Mouse (Mus musculus) right cerebral cortex, postnatal 4 days (tissue): ENCODE results near the gene Lamb2.

Experiments used
- DNase-seq: peaks from one replicate; pipeline ENCODE4 v3.0.0-alpha.2; 2022

Gene Lamb2

DNA sequence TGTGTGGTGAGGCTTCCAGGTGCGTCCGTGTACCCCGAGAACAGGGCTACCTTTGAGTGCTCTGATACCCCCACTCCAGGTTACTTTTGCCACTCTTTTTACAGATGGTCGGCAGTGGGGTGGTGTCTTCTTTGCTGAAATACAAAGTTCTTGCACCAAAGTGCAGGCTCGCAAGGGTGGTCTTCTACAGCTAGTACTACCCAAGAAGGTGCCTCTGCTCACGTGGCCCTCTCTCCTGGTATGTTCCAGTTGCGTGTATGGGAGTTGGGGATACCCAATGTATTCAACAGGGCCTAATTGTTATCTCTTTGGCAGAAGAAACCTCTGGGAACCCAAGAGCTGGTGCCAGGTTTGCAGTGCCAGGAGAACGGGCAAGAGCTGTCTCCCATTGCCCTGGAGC lies 13.7 kb downstream of the Lamb2 start:
- no peak for DNase-seq

DNA sequence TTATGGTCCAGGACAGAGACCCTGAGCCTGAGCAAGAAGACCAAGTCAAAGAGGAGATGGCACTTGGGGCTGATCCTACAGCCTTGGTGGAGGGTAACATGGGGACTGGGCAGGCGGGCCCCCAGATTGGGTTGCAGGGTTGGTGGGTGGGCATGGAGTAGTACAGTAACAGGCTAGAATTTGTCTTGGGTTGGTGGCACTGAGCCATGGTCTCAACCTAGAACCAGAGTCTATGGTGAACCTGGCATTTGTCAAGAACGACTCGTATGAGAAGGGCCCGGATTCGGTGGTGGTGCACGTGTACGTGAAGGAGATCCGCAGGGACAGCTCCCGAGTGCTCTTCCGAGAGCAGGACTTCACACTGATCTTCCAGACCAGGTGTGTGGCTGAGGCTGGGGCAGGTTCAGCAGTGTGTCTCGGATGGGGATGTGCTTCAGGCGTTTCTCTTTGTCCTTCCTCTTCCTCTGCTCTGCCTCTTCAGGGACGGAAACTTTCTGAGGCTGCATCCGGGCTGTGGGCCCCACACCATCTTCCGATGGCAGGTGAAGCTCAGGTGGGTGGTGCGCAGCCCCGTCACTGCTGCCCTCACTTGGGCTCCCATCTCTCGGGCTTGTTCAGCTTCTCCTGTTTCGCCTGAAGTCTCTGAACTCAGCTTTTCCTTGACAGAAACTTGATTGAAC lies 14.8 kb downstream of the Lamb2 start:
- DNase-seq: no peak

DNA sequence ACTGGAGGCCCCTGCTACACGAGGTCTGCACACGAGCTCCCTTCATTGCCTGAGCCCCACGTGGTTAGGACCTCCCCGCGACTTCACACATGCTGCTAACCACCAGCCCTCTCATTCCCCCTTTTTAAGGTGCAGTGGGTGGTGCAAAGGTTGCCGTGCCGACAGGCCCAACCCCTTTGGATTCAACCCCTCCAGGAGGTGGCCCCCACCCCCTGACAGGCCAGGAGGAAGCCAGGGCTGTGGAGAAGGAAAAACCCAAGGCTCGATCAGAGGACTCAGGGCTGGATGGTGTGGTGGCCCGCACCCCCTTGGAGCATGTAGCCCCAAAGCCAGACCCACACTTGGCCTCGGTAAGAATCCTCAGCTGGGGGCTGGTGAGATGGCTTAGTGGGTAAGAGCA lies 15.4 kb downstream of the Lamb2 start:
- DNase-seq: no peak

DNA sequence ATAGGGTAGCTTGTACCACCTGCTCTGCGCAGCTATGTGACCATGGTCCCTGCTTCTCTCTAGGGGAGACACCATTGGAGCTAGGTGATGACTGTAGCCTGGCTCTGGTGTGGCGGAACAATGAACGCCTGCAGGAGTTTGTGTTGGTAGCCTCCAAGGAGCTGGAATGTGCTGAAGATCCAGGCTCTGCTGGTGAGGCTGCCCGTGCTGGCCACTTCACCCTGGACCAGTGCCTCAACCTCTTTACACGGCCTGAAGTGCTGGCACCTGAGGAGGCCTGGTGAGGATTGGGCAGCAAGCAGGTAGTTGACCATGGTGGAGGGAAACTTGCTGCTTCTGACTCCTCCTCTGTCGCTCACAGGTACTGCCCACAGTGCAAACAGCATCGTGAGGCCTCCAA lies 19.7 kb downstream of the Lamb2 start:
- DNase-seq: no peak

DNA sequence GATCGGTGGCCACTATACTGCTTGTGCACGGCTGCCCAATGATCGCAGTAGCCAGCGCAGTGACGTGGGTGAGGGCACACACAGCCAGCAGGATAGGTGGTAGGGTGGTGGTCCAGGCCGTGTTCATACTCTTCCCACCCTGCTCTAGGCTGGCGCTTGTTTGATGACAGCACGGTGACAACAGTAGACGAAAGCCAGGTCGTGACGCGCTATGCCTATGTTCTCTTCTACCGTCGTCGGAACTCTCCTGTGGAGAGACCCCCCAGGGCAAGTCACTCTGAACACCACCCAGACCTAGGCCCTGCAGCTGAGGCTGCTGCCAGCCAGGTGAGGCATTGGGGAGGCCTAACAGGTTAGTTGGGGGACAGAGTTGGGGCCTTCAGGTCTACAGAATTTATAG lies 20.4 kb downstream of the Lamb2 start:
- no peak for DNase-seq

DNA sequence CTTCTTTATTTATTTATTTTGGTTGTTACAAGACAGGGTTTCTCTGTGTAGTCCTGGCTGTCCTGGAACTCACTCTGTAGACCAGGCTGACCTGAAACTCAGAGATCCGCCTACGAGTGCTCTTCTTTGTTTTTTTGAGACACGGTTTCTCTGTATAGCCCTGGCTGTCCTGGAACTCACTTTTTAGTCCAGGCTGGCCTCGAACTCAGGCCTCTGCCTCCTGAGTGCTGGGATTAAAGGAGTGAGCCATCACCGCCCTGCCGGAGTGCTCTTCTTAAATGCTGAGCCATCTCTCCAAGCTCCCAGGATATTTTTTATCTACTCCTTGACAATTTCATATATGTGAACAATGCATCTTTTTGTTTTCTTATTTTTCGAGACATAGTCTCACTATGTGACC lies 27.4 kb downstream of the Lamb2 start:
- DNase-seq: no peak

DNA sequence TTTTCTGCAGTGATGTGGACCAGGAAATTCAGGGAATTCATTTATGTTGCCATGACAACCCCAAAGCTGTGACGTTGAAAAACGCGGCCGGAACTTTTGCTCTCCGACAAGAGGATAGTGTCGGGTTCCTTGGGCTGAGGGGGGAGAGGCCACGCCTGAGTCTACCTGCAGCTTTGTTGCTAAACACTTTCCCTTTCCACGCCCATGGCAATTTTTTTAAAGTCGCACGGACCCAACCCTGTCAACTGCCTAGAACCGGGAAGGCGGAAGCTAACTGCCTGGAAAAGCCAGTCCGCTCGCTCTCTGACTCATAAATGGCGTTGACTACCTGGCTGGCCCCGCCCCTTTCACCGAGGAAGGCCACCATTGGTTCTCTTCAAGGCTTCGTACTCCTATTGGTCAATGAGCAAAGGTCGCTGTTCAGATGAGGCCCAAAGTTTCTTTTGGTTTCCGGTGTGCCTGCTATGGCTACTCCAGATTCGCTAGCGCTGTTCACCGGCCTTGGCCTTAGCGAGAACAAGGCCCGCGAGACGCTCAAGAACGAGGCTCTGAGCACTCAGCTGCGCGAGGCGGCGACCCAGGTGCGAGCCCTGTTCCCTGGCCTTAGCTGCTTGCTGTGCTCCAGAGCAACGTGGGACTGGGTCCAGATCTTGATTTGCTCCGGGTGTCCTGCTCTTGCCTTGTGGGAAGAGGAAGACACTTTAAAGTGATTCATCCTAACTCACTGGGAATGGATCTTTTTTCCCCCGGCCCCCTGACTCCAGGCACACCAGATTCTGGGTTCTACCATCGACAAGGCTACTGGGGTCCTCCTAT lies 28.3 kb downstream of the Lamb2 start, which contains the start of gene Qars:
Gene Qars, plus strand, starts transcription at position 88 of the 816 bp plus-strand sequence.
- DNase-seq: peak; percentile 89

DNA sequence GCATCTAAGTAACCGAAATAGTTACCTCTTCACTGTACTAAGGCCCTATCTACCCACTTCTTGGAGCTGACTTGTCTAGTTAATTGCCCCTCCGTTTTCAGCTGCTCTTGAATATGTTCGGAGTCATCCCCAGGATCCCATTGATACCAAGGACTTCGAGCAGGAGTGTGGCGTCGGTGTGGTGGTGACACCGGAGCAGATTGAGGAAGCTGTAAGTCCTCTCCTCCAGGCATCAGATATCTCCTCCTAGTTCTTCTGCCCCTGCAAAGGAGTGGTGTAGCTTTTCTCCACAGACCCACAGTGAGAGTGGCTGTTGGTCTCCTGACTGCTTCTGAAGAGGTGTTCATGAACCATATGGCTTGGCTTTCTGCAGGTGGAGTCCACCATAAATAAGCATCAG lies 29.2 kb downstream of the Lamb2 start:
- DNase-seq: no peak

DNA sequence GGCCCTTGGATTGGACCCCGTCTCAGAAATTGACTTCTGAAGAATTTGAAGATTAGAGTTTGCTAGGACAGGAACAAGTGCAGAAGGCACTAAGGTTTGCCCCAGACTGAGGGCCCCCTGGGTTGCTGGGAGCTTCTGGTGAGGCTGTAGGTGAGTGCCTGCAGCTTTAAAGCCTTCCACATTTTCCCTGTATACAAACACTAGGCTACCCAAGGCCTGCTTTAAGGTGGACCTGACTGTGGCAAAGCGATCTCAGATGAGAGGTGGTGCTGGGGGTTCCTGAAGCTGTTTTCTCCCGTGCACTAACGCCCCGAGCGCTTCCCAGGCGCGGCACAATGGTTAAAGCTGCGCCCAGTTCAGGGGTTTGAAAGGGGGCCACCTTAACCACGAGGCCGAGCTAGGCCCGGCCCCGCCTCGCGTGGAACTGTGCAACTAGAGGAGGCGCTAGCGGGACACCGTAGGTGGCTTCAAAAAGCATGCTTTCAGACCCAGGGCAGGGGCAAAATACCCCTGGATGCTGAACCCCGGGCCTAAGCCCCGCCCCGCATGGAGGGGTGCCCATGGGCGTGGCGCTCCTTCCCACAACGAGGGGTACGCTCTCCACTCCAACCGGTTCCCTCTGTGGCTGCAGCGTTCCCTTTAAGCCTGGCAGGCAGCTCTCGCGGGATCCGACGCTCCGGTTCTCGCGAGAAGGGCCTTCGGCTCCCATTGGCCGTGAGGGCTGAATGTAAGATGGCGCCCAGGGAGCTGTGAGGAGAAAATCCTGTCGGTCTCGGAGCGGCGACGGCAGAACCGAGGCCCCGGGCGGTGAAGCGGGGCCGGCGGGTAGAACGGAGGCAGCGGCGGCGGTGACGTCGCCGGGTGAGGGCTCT lies 37.1 kb downstream of the Lamb2 start, which contains the start of gene Qrich1:
Gene Qrich1, plus strand, starts transcription at position 427 of the 872 bp plus-strand sequence.
- DNase-seq: peak; percentile 92

DNA sequence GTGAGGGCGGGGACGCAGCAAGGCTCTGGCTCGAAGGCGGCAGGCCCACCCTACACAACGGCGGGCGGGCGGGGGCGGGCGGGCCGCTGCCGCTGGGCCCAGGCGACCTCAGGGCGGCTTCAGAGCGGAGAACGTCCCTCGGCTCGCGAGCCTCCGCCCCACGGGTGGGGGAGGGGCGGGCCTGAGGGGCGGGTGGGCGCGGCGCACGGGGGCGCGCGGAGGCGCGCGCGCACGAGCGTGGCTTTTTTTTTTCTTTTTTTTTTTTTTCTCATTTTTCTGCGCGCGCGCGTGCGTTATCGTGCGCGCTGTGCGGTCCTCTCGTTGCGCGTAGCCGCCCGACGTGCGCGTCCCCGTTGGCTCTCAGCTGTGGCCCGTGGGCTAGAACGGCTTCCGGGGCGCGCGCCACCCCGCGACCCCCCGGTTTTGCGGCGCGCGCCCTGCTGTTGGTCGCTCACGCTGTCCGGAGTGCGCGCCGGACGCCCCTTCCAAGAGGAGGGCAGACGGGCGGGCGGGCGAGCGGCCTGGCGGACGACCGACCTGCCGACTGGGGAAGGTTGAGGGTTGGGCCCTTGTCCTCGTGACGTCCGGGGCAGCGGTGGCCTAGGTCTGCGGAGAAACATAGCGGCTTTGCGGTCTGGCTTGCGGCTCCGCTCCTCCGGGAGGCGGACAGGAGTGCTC lies 37.9 kb downstream of the Lamb2 start:
- DNase-seq: peak; percentile 90

DNA sequence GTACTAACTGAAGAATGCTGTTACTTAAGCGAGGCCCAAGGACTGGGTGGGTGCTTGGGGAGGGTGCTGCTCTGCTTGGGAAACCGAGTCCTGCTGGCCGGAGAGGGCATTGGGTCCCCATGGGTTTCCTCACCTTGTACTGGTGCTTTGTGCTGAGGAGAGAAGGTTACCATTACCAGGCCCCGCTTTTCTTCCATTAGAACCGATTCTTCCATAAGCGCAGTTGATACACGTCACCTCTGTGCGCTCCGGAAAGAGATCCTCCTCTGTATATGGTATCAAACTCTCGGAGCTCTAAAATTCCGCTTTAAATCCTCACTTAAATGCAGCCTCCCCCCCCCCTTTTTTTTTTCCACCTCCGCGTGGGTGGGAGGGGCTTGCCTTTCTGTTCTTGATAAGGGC lies 38.4 kb downstream of the Lamb2 start:
- peak; percentile 25 for DNase-seq

DNA sequence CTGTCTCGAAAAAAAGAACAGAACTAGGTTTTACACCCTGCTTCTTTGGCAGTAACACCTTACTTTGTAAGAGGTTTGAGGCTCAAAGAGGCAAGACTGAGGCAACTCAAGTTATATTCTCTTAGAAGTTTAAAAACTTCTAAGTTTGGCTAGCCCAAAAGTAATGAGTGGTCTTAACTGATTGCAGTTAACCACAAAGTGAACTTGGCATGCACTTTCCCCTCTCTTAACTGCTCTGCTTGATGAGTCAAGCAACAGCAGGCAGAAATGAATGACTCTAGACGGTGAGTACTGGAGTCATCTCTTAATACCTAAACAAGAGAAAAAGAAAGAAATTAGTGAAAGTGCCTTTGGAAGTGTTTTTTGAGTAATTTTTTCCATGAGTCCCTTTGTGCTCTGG lies 42.1 kb downstream of the Lamb2 start:
- DNase-seq: no peak

DNA sequence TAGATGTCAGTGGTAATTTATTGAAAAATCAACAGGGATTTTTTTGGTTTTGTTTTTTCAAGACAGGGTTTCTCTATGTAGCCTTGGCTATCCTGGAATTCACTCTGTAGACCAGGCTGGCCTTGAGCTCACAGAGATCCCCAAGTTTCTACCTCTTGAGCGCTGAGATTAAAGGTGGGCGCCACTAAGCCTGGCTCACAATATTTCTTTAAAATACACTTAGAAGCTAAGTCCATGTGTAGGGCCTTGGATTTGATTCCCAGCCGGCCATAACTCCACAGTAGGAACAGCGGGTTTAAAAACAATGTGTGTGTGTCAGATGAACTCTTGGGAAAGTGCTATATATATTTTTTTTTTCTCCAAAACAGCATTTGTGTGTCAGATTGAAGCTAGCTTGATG lies 43.8 kb downstream of the Lamb2 start:
- no peak for DNase-seq

DNA sequence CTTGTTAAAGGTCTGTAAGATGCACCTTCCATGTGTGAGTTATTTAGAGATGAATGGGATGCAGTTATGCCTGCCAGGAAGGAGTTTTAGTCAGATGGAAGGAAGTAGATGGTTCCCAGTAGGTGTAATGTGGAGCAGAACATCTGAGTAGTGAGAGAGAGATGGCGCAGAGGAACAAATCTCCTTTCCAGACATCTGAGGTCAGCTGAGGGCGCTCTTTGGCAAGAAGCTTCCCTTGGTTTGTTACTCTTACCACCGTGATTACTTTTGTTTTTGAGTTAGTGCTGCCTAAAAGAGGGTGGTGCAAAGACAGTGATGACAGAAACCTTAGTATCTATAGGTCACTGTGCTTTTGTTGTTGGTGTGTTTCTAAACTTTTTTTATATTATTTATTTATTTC lies 45.9 kb downstream of the Lamb2 start:
- DNase-seq: no peak

DNA sequence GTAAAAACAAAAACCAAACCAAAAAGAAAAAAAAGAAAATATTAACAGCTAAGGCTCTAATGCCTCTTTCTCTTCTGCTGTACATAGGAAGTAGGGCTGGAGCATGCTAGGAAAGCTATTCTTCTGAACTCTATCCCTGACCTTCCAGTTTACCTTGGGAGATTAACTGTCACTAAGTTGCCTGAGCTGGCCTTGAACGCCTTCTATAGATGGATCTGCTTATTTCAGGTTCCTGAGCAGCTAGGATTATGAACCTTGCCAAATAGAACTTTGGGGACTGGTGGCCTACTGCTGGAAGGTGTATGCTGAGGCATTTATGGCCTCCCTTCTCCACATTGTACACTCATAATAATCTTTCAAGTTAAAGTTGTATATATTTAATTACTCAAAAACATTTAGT lies 51.4 kb downstream of the Lamb2 start:
- no peak for DNase-seq

DNA sequence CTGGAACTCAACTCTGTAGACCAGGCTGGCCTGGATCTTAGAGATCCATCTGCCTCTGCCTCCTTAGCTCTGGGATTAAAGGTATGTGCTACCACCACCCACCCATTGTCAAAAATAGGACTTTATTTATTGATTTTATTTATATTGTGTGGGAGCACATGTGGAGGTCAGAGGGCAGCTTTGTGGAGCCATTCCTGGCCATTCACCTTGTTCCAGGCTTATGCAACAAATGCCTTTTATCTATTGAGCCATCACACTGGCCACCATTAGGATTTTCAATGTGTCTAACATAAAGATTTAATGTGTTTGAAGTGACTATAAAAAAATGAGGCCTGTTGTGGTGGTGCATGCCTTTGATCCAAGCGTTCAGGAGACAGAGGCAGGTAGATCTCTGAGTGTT lies 52.0 kb downstream of the Lamb2 start:
- DNase-seq: no peak
